Mouse (Mus musculus): ENCODE measurements around the gene Inpp5a.

DNA sequence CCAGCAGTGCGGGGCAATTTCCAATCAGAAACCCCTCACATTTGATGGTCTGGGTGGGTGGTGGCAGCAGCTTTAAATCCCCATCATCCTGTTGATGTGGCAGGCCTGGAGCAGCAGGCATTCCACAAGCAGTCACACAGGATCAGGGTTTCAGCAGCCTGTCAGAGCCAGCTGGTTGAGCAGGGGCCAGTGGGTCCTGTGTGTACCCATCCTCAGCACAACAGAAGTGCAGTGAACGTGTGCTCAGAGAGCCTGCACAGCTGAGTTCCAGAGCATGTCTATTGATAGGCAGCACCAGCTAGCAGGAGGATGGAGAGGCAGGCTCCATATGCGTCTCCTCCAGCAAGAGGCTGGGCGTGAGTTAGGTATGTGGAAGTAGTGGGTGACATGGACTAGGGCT lies 174.5 kb downstream of the Inpp5a start:
- TF ChIP-seq CTCF (conservative IDR thresholded peaks at IDR 0.05; ENCODE audit: insufficient read depth, insufficient read length, low read depth, low read length): no peak
- TF ChIP-seq POLR2A (IDR thresholded peaks at IDR 0.05; ENCODE audit: low read depth, low read length): no peak
